Mouse (Mus musculus): ENCODE data around the gene Olfr1564.
"Not testable (repeated sequence)": the region's sequence is repeated elsewhere in the genome, so short reads cannot be mapped to it uniquely, and the experiment has no call there.

Olfr1564 gene

DNA sequence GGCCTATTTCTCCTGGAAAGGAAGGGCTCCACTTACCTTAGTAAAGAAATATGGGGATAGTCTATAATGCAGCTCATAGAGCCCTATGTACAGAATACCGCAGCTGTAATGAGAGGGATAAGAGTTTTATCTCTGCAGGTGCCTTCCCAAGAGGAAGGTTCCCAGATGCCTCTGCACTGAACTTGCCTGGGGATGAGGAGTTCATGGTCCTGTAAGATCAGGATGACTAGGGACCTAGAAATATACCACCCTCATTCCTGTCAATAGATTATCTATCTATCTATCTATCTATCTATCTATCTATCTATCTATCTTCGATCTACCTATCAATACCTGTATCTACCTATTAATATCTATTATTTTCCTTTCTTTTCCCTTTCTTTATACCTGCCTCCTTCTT, at the start of gene Olfr1564:
TSS of gene Olfr1564 (minus strand) at position 101 of the 400 bp plus-strand sequence.
- DNase-seq (ENCODE audit: low read depth, low spot score) = no peak

DNA sequence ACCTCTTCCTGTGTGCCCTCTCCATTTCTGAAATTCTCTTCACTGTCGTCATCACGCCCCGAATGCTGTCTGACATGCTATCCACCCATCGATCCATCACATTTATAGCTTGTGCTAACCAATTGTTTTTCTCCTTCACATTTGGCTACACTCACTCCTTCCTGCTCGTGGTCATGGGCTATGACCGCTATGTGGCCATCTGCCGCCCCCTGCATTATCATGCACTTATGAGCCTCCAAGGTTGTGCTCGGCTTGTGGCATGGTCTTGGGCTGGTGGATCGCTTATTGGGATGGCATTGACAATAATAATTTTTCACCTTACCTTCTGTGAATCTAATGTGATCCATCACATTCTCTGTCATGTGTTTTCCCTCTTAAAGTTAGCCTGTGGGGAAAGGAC, 47.4 kb upstream of the Olfr1564 start:
- DNase-seq (ENCODE audit: low read depth, low spot score) = no peak

DNA sequence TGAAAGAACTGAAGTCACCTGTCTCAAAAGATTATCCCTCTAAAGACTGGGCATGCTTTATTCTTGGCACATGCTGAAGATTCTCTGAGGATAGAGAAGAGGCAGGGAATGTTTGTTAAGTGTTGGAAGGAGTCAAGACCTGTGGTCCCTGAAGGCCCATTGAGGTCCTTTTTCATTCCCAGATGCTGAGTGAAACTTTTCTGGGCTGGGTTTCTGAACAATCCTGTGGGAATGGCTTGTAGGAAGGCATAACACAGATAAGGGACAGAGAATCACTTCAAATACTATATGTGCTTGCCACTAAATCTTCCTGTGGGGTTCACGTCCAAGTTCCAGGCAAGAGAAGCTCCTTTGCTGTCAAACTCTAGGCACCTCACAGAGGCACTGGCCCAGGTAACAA, 42.9 kb upstream of the Olfr1564 start, which contains the start of gene Olfr63:
TSS of gene Olfr63 (plus strand) at position 301 of the 400 bp plus-strand sequence.
- no peak for DNase-seq (ENCODE audit: low read depth, low spot score)

DNA sequence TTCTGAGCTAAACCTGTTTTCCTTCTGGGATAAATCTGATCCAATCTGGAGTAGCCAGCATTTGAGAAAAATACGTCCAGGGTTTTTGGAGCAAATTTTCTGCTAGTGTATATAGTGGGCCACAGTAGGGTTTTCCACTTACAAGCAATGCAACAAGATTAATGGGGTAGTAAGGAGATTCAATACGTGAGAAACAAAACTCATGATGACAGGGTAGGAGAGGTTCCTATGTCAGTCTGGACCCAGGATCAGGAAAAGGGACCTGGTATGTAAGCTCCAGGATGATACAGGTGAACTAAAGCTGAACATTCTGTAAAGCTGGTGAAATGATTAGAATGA, 33.8 kb upstream of the Olfr1564 start:
- DNase-seq (ENCODE audit: low read depth, low spot score) = not testable (repeated sequence)

DNA sequence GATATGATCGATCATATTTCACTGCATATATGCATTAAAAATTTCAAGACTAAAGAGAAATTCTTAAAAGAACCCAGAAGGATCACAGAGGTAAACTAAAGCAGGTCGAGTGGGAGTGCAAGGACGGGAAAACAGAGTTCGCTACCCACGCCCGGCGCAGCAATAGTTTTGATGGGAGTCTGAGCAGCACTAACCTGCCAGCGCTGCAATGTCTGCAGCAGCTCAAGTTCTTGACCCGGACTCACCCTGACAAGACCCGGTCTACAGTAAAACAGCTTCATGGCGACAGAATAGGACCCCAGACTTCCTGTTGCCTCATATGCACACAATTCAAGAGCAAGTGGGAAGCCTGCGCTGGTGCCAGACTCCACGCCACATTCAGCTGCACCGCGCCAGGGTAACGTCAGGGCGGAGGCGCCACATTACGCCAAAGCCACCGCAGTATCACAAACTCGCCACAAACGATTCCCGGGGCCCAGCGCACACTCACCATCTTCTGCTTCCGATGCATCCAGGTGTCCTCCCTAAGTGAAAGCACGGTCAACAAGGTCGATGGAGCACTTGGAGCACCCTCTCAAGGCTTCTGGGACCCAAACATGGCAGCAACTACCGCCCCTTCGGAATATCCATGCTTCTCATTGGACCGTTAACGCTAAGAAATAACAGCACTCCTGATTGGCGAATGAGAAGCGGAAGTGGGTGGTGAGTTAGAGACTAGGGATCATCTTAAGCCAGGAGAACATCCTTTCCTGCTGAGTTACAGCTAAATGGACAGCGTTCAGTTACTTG, 33.2 kb upstream of the Olfr1564 start, which contains the start of gene Zfp955a:
TSS of gene Zfp955a (minus strand) at position 616 of the 789 bp plus-strand sequence.
- DNase-seq (ENCODE audit: low read depth, low spot score) = not testable (repeated sequence)

DNA sequence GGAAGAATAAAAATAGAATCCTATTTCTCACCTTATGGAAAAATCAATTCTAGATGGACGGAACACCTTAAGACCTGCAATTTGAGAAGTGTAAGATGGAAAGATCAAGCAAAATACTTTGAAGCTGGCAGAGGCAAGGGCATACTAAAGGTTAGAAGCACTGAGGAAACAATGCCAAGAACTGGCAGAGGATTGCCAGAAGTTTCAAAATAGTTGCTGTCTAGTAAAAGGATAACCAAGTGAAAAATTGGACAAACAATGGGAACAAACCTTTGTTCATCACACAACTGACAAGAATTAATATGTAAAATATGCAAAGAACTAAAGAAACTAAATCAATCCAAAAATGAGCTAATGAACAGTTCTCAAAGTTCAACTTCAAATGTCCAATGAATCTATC, 15.2 kb upstream of the Olfr1564 start:
- not testable (repeated sequence) for DNase-seq (ENCODE audit: low read depth, low spot score)

DNA sequence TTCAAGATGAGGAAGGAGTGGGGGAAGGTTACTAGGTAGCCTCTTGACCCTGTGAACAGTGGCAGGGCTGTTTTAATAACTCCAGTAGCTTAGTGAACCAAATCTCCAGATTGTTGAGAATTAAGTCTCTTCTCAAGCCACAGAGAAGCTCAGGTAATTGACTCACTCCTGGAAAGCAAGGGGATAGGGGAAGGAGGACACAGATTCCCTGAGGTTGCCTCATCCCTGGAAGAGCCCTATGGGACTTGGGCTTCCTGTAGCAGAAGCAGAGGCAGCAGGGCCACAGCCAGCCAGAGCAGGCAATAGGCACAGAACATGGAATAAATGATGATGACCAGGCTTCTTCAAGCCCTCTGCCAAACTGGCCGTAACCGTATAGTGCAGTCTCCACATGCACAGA, 30.5 kb downstream of the Olfr1564 start, which contains the start of gene Olfr239:
TSS of gene Olfr239 (plus strand) at position 301 of the 400 bp plus-strand sequence.
- not testable (repeated sequence) for DNase-seq (ENCODE audit: low read depth, low spot score)

DNA sequence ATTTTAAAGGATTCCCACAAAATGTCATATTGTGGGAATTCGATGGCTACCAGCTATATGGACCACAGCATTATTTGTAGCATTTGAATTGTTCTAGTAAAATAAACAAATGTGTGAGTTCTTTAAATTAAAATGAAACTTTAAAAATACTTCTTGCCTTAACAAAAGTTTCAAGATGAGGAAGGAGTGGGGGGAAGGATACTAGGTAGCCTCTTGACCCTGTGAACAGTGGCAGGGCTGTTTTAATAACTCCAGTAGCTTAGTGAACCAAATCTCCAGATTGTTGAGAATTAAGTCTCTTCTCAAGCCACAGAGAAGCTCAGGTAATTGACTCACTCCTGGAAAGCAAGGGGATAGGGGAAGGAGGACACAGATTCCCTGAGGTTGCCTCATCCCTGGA, 53.3 kb downstream of the Olfr1564 start, which contains the start of gene Olfr55:
TSS of gene Olfr55 (plus strand) at position 301 of the 400 bp plus-strand sequence.
- DNase-seq (ENCODE audit: low read depth, low spot score) = not testable (repeated sequence)
